Mouse (Mus musculus): Measurements from ENCODE around the gene C1qtnf1. TPM values are rescaled to one million over a fixed set of nuclear protein-coding genes. Genes with fewer than 3 reads are reported as not detected.

Gene C1qtnf1
- total RNA-seq, 1 experiment, result 0.36 TPM

DNA sequence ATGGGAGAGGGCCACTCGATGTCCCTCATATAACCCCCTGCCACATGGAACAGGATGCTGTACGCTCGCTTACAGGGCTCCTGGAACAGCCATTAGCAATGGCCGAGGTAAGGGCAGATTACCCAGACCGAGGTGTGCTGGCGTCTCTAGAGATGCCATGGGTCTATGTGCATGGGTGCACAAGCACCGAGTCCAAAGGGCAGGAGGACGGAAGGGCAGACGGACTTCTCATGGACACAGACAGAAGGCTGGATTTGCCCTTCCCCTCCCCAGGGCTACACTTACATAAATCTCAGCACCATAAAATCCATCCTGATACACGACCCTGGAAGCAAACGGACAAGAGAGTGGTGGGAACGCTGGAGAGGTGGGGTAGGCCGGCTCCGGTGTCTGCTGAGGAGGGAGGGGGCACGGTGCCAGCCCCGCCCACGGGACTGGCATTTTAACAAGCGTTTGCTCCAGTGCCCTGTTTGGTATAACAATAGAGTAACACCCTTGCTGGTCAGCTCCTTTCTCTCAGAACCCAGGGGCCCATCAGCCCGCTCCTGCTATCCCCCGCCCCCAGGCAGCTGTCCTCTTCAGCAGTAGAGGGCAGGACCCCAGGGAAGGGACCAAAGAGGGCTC, 68.2 kb downstream of the C1qtnf1 start:
- H3K9me3 ChIP-seq (ENCODE audit: control insufficient read depth, insufficient read depth, low read depth, low read length), result no peaks in the 10 kb centered on the region
- no peaks in the 10 kb centered on the region; a peak in 1 of 4 replicates for H3K4me1 ChIP-seq (ENCODE audit: control insufficient read depth in 2 of 2, insufficient read depth in 2 of 2, low read length in 2 of 2, poor library complexity in 1 of 2)
- in situ Hi-C loops (cut with MboI; ENCODE audit: low sequenced_read_pairs in 2 of 2, unreplicated experiment in 2 of 2), result no loop called here
- H3K9ac ChIP-seq (ENCODE audit: insufficient read depth, low read depth, low read length, poor library complexity, severe bottlenecking), result no peak overlapping the region
- H3K36me3 ChIP-seq (ENCODE audit: control insufficient read depth, insufficient read depth, low read length, poor library complexity, severe bottlenecking), result no peaks in the 10 kb centered on the region
- DNase-seq (ENCODE audit: low read depth, low spot score), result no peak
- H3K4me3 ChIP-seq (ENCODE audit: insufficient read depth in 1 of 2, low read depth in 1 of 2, low read length in 2 of 2, poor library complexity in 1 of 2, severe bottlenecking in 1 of 2), result no peak overlapping the region
- H3K27ac ChIP-seq (ENCODE audit: insufficient read depth, low read depth, low read length, poor library complexity, severe bottlenecking), result no peak overlapping the region
- no peak for TF ChIP-seq MAFK (IDR thresholded peaks at IDR 0.05; ENCODE audit: insufficient read depth, low read depth, low read length)
- no peak for TF ChIP-seq ZNF384 (IDR thresholded peaks at IDR 0.05; ENCODE audit: low read depth, low read length)
- no peak for TF ChIP-seq ZC3H11A (IDR thresholded peaks at IDR 0.05; ENCODE audit: borderline replicate concordance, low read depth, low read length)
- no peak for TF ChIP-seq CHD2 (IDR thresholded peaks at IDR 0.05; ENCODE audit: low read depth, low read length)
- no peak for TF ChIP-seq HCFC1 (IDR thresholded peaks at IDR 0.05; ENCODE audit: borderline replicate concordance, insufficient read depth, low read length)

Other genes with a start within 250 kb of the C1qtnf1 start
- gene Cyth1, start 179.6 kb upstream of the C1qtnf1 start, total RNA-seq (2012; rRNA removed), result 3.8 and 6.3 TPM in 2 replicates
- gene Usp36, start 138.0 kb upstream of the C1qtnf1 start, total RNA-seq (2012; rRNA removed), result 41.7 and 45.5 TPM in 2 replicates
- gene Cep295nl, start 85.7 kb upstream of the C1qtnf1 start, total RNA-seq (2012; rRNA removed), result 0.49 and 0.95 TPM in 2 replicates
- gene Timp2, start 72.5 kb upstream of the C1qtnf1 start, total RNA-seq (2012; rRNA removed), result 24.0 and 52.4 TPM in 2 replicates
- 1.5 and 3.0 TPM in 2 replicates for gene Lgals3bp, start 26.1 kb upstream of the C1qtnf1 start, total RNA-seq (2012; rRNA removed)
- 45.4 and 59.4 TPM in 2 replicates for gene Cant1, start 9.1 kb upstream of the C1qtnf1 start, total RNA-seq (2012; rRNA removed)
- 10.8 and 16.2 TPM in 2 replicates for gene Engase, start 48.6 kb downstream of the C1qtnf1 start, total RNA-seq (2012; rRNA removed)